Mouse (Mus musculus) embryonic fibroblast, embryonic 13.5 days (primary cell): Measurements from ENCODE around the gene Pstpip1. TPM values are rescaled to one million over a fixed set of nuclear protein-coding genes. Genes with fewer than 3 reads are reported as not detected.

Experiments used
- H3K27ac ChIP-seq: 2 replicates; pipeline ENCODE4 v1.5.1; 2012; ENCODE audit warnings: low read length, control low read depth, inconsistent platforms; ENCODE audit not compliant: insufficient read depth
- H3K4me1 ChIP-seq: 2 replicates; pipeline ENCODE4 v1.6.1; 2011; ENCODE audit warnings: low read length; ENCODE audit not compliant: control insufficient read depth, insufficient read depth
- H3K4me3 ChIP-seq: 2 replicates; pipeline ENCODE4 v1.5.1; 2011; ENCODE audit warnings: mild to moderate bottlenecking, control low read depth, low read length; ENCODE audit not compliant: insufficient read depth
- CTCF ChIP-seq: IDR thresholded peaks from 2 replicates; pipeline ENCODE4 v1.5.1; 2011; ENCODE audit warnings: mild to moderate bottlenecking, control low read depth, low read length, moderate library complexity, borderline replicate concordance; ENCODE audit not compliant: insufficient read depth
- POLR2A ChIP-seq: IDR thresholded peaks from 2 replicates; pipeline ENCODE4 v1.6.1; 2011; ENCODE audit warnings: low read depth, mild to moderate bottlenecking, control low read depth, low read length, moderate library complexity
- polyA plus RNA-seq: library from polyadenylated mRNA; stranded (reverse); fragments of >200 nt; gene quantifications from 2 replicates; pipeline ENCODE4 v1.2.4, GENCODE M21; 2011; ENCODE audit warnings: low read depth; ENCODE audit not compliant: missing spikeins, insufficient read length

Gene Pstpip1
- polyA plus RNA-seq, 1 experiment = 2.6 TPM

DNA sequence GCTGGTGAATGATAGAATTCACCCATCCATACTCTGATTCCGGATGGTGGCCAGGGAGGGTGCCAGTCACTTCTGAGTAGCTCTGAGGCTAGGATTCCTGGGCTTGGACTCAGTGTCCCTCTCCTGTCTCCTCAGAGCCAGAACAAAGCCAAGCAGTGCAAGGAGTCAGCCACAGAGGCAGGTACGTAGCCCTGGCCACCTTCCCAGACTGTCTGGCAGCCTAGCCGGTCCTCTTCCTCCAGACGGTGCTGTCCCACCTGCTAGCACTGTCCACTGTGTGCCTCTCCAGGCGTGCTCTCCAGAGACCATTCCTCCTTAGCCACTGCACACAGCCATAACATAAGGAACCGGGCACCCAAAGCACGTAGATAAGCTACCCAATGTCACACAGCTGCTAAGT, 33.9 kb downstream of the Pstpip1 start:
- TF ChIP-seq POLR2A (no peak), CTCF (no peak)
- Histone ChIP-seq H3K27ac (no peak overlapping the region), H3K4me3 (no peak overlapping the region), H3K4me1 (peaks cover 2% of the 10 kb centered on the region)

DNA sequence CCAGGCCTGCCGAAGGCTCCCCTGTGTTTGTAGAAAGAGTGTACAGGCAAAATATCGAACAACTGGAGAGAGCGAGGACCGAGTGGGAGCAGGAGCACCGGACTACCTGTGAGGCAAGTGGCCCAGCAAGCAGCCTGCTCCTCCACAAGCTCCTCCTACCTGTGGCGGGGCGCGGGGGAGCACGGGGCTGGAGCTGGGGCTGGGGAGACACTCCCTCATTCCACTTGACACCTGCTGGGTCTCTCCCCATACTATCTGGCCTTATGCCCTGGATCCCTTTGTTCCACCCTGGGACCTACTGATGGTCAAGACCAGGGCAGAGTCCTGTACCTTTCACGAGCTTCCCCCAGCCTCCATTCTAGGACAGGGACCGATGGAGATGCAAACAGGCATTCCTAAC, 34.8 kb downstream of the Pstpip1 start:
- Histone ChIP-seq H3K4me1 (peaks cover 4% of the 10 kb centered on the region), H3K4me3 (no peak overlapping the region), H3K27ac (no peak overlapping the region)
- TF ChIP-seq POLR2A = no peak
- TF ChIP-seq CTCF = no peak

DNA sequence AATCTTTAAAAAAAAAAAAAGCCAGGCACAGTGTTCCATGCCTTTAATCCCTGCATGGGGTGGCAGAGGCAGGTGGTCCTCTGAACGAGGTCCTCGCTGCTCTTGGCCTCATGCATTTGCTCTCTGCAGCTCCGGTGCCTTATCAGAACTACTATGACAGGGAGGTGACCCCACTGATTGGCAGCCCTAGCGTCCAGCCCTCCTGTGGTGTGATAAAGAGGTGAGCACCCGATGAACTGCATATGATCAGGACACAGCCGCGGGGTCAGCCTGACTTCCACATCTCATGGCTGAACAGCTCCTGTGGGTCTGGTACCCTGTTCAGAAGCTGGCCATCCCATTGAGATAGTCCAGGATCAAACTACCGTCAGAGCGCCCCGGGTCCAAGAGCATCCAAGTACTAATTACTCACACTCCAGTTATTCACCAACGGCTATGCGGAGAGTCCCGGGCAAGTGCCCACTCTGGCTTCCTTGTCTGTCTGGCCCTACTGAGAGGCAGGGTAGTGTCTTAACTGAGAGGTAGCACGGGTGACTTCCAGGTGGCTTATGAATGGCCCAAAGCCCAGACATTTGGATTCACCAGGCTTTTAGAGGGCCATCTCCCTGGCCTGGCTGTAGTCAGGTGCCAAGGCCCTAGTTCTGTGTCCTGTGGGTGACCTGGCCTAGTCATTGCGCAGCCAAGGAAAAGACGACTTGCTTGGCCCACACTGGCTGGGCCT, 36.9 kb downstream of the Pstpip1 start:
- Histone ChIP-seq H3K4me3 (no peak overlapping the region), H3K27ac (no peak overlapping the region), H3K4me1 (peaks cover 10% of the 10 kb centered on the region)
- TF ChIP-seq CTCF = no peak
- no peak for TF ChIP-seq POLR2A

DNA sequence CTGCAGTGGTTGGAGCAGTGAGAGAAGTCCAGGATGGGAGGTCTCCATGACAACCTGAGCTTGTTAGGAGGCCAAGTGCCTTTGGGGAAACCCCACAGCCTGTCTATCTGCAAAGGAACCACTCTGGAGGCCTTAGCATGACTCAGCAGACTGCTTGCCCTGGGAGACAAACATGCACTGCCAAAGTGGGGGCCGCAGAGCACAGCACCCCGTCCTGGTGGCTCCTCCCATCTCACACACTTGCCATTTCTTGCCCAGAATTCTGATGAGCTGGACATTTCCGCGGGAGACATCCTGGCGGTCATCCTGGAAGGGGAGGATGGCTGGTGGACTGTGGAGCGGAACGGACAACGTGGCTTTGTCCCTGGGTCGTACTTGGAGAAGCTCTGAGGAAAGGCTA, 38.6 kb downstream of the Pstpip1 start:
- Histone ChIP-seq H3K4me3 (no peak overlapping the region), H3K27ac (peak overlapping the region; percentile 50; the same call in 1 of the 2 replicates), H3K4me1 (peaks cover 8% of the 10 kb centered on the region; the same call in 1 of the 2 replicates)
- TF ChIP-seq CTCF = no peak
- no peak for TF ChIP-seq POLR2A

DNA sequence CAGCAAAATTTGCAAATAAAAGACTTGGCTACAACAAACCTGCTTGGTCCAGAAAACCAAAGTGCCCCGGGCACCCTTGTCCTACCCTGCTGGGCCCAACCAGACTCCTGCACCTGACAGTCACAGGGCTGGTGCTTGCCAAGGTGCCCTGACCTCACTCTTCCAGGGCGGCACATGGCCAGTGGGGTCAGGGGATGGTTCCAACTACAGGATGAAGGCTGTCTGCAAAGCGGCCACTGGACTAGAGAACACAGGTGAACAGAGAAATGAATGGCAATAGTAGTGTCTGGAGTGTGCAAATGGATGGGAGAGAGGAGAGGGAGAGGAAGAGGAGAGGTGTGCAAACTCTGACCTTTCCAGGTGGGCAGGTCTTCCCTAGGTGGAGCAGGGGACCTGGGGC, 40.2 kb downstream of the Pstpip1 start:
- H3K27ac ChIP-seq = no peak overlapping the region
- no peak for TF ChIP-seq POLR2A
- no peak for TF ChIP-seq CTCF
- H3K4me3 ChIP-seq = no peak overlapping the region
- H3K4me1 ChIP-seq = peaks cover 11% of the 10 kb centered on the region; the same call in 1 of the 2 replicates

DNA sequence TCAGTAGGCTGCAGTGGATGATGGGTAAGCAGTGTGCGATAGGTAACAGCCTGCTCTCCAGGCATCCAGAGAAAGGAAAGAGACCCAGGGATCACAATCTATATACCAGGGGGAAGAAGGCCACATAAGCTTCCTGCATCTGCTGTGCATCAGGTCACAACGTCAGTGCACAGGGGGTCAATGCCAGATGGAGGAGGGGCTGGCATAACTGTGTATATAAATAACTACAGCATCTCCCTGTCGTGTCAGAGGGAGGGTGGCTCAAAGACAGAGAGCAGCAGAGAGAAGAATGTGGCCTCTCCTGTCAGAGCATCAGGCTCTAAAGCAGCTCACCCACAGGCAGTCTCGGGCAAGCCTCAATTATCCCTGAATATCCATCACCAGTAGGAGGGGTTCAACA, 40.8 kb downstream of the Pstpip1 start:
- TF ChIP-seq POLR2A = no peak
- Histone ChIP-seq H3K27ac (no peak overlapping the region), H3K4me1 (peaks cover 11% of the 10 kb centered on the region; the same call in 1 of the 2 replicates)

DNA sequence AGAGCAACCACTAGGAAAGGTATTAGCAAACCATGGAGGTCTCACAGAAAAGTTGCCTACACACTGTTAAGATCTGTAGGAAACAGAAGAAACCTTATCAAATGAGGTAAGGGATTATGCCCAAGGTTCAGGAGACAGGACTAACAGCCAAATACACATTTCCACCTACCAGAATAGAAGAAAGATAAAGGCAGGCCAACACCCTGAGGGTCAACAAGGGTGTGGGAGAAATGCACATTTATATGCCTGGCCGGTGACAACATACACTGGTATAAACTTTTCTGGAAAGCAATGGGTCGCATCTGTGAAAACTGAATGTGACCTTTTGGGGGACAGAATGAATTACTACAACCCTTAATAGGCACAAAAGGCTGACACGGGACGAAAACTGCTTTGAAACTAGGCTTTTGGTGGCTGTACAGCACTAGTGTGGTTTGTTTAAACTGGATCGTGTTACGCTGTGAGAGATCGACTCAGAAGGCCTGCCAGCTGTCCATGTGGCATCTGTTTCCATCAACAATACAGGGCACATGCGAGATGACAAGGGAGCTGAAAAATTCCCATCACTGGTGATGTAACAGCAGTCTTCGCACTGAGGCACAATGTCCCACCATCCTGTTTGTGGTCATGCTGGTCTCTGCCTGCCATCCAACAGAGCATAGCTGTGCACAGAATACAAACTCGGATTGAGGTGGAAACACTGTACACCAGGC, 42.2 kb downstream of the Pstpip1 start:
- TF ChIP-seq POLR2A (no peak), CTCF (no peak)
- Histone ChIP-seq H3K4me3 (no peak overlapping the region), H3K27ac (no peak overlapping the region), H3K4me1 (peaks cover 11% of the 10 kb centered on the region; the same call in 1 of the 2 replicates)

More for the DNA sequence above, 40.8 kb downstream of the Pstpip1 start:
- H3K4me3 ChIP-seq = no peak overlapping the region

DNA sequence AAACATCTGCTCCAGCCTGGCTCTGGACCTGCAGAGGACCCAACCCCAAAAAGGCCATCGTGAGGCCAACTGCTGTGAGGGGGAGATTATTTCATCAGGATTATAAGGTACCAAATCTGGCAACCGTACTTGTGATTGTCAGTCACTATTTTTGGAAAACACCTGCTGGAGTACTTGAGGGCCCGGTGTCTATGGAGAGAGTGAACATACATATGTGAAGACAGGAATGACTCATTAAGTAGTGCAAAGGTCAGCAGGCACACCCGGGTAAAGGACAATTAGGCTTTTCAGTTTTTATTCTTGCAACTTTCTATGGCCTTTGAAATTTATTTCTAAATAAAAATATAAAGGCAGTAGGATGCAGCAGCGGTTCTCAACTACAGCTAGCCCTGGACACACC, 44.2 kb downstream of the Pstpip1 start:
- Histone ChIP-seq H3K4me1 (peaks cover 11% of the 10 kb centered on the region; the same call in 1 of the 2 replicates), H3K27ac (no peak overlapping the region), H3K4me3 (no peak overlapping the region)
- TF ChIP-seq CTCF (no peak), POLR2A (no peak)

DNA sequence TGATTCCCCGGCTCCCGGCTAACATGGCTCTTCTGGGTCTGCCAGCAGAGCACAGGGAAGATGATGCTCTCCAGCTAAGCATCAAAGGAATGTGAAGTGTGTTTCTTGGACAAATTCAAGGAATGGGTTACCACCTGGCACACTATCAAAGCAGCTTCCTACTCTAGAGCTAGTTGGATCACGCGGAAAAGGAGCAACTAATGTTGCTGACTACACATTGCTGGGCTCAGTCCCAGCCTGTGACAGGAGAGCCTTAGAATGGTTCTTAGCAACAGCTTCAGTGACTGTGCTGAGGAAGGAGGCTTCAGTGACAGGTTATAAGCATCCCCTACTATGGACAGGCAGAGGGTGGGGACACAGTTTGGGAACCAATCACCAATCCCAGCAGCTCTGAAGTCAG, 44.9 kb downstream of the Pstpip1 start:
- no peak for TF ChIP-seq CTCF
- no peak for TF ChIP-seq POLR2A
- peaks cover 8% of the 10 kb centered on the region; the same call in 1 of the 2 replicates for H3K4me1 ChIP-seq
- H3K27ac ChIP-seq = no peak overlapping the region
- H3K4me3 ChIP-seq = no peak overlapping the region

DNA sequence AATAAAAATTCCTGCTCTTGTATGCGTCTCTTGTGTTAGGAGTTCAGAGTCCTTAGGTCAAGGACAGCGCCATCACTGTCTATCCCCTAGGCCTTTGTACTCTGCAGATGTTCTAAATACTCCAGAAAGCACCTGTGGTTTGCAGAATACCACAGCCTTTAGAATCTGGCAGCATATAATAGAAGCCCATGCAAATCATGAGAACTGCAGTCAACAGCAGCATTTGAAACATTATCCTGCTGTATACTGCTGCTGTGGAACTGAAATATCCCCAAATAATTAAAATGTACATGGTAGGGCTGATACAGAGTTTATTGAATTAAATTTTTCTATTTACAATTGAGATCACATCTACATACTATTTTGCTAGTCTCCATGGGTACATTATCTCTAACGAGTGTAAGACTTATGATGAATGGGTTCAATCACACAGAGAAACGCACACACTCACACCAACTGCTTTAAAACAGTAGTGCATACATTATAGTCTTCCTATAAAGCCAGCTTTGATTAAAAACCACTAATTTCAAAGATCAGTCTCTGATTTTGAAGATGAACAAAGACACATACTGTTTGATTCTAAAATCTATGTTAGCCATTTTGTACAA, 45.9 kb downstream of the Pstpip1 start:
- Histone ChIP-seq H3K4me1 (0 out of 2 replicates have a peak, but pooled peaks cover 3% of the 10 kb centered on the region), H3K4me3 (no peak overlapping the region), H3K27ac (no peak overlapping the region)
- TF ChIP-seq CTCF (no peak), POLR2A (no peak)
